Mouse (Mus musculus): ENCODE data around the gene Ckmt2. TPM values are rescaled to one million over a fixed set of nuclear protein-coding genes. Genes with fewer than 3 reads are reported as not detected.
A peak's percentile ranks its signal among the peaks of the same experiment; 100 is the strongest.

Gene Ckmt2
- polyA plus RNA-seq, 1 experiment from 2014 or later, result not detected

- no peaks in the 10 kb centered on the region for H3K4me1 ChIP-seq (ENCODE audit: insufficient read depth)
- no peak for TF ChIP-seq CTCF (IDR thresholded peaks at IDR 0.05; ENCODE audit: low read depth)
- no peak overlapping the region for H3K9ac ChIP-seq
- H3K27ac ChIP-seq (ENCODE audit: low read depth), result no peak overlapping the region
- ATAC-seq (ENCODE audit: insufficient read depth), result peak; percentile 25; the same call in 1 of the 2 replicates
- H3K9me3 ChIP-seq (ENCODE audit: low read depth, low read length), result no peaks in the 10 kb centered on the region
- DNase-seq, result no peak
- H3K27me3 ChIP-seq (ENCODE audit: insufficient read depth, low read length), result no peaks in the 10 kb centered on the region
- H3K36me3 ChIP-seq (ENCODE audit: insufficient read depth), result no peaks in the 10 kb centered on the region
- H3K4me2 ChIP-seq, result no peak overlapping the region
- H3K4me3 ChIP-seq (ENCODE audit: low read depth, low read length), result no peak overlapping the region
Measured at GRCm38 (mm10) chr13:91911652-91912051, 35.0 kb upstream of the Ckmt2 start.

GRCm38 (mm10) chr13:91911211-91911610 lies 34.5 kb upstream of the Ckmt2 start:
- Histone ChIP-seq H3K27me3 (ENCODE audit: insufficient read depth, low read length) (no peaks in the 10 kb centered on the region), H3K9ac (no peak overlapping the region), H3K27ac (ENCODE audit: low read depth) (no peak overlapping the region), H3K9me3 (ENCODE audit: low read depth, low read length) (no peaks in the 10 kb centered on the region), H3K36me3 (ENCODE audit: insufficient read depth) (no peaks in the 10 kb centered on the region), H3K4me1 (ENCODE audit: insufficient read depth) (no peaks in the 10 kb centered on the region), H3K4me2 (no peak overlapping the region), H3K4me3 (ENCODE audit: low read depth, low read length) (no peak overlapping the region)
- ATAC-seq (ENCODE audit: insufficient read depth), result peak; percentile 70; the same call in 1 of the 2 replicates
- peak; percentile 47 for DNase-seq
- no peak for TF ChIP-seq CTCF (IDR thresholded peaks at IDR 0.05; ENCODE audit: low read depth)

GRCm38 (mm10) chr13:91908202-91908980 lies 31.7 kb upstream of the Ckmt2 start:
- Histone ChIP-seq H3K36me3 (ENCODE audit: insufficient read depth) (no peaks in the 10 kb centered on the region), H3K4me3 (ENCODE audit: low read depth, low read length) (no peak overlapping the region), H3K4me1 (ENCODE audit: insufficient read depth) (no peaks in the 10 kb centered on the region), H3K4me2 (no peak overlapping the region), H3K9ac (no peak overlapping the region), H3K9me3 (ENCODE audit: low read depth, low read length) (no peaks in the 10 kb centered on the region), H3K27ac (ENCODE audit: low read depth) (no peak overlapping the region), H3K27me3 (ENCODE audit: insufficient read depth, low read length) (no peaks in the 10 kb centered on the region)
- ATAC-seq (ENCODE audit: insufficient read depth), result peak; percentile 88; the same call in 1 of the 2 replicates
- peak; percentile 96 for DNase-seq
- TF ChIP-seq CTCF (IDR thresholded peaks at IDR 0.05; ENCODE audit: low read depth), result peak; percentile 93
- 39% methylated on average over 10 of the region's 10 CpGs for WGBS

GRCm38 (mm10) chr13:91906338-91906737 lies 29.7 kb upstream of the Ckmt2 start:
- no peak for TF ChIP-seq CTCF (IDR thresholded peaks at IDR 0.05; ENCODE audit: low read depth)
- Histone ChIP-seq H3K9ac (no peak overlapping the region), H3K27me3 (ENCODE audit: insufficient read depth, low read length) (no peaks in the 10 kb centered on the region), H3K27ac (ENCODE audit: low read depth) (no peak overlapping the region), H3K9me3 (ENCODE audit: low read depth, low read length) (no peaks in the 10 kb centered on the region), H3K36me3 (ENCODE audit: insufficient read depth) (no peaks in the 10 kb centered on the region), H3K4me3 (ENCODE audit: low read depth, low read length) (no peak overlapping the region), H3K4me1 (ENCODE audit: insufficient read depth) (no peaks in the 10 kb centered on the region), H3K4me2 (no peak overlapping the region)
- DNase-seq, result no peak
- WGBS, result 62% methylated on average over 3 of the region's 3 CpGs
- ATAC-seq (ENCODE audit: insufficient read depth), result no peak

GRCm38 (mm10) chr13:91896476-91896875 lies 19.8 kb upstream of the Ckmt2 start:
- H3K36me3 ChIP-seq (ENCODE audit: insufficient read depth), result no peaks in the 10 kb centered on the region
- H3K4me2 ChIP-seq, result no peak overlapping the region
- TF ChIP-seq CTCF (IDR thresholded peaks at IDR 0.05; ENCODE audit: low read depth), result no peak
- no peaks in the 10 kb centered on the region for H3K9me3 ChIP-seq (ENCODE audit: low read depth, low read length)
- no peak for ATAC-seq (ENCODE audit: insufficient read depth)
- WGBS, result 46% methylated on average over 1 of the region's 1 CpGs
- H3K27me3 ChIP-seq (ENCODE audit: insufficient read depth, low read length), result no peaks in the 10 kb centered on the region
- no peak overlapping the region for H3K4me3 ChIP-seq (ENCODE audit: low read depth, low read length)
- no peak for DNase-seq
- no peak overlapping the region for H3K27ac ChIP-seq (ENCODE audit: low read depth)
- no peak overlapping the region for H3K9ac ChIP-seq
- H3K4me1 ChIP-seq (ENCODE audit: insufficient read depth), result no peaks in the 10 kb centered on the region

- DNase-seq (peak; percentile 70), ATAC-seq (ENCODE audit: insufficient read depth) (peak; percentile 49; the same call in 1 of the 2 replicates)
- Histone ChIP-seq H3K4me1 (ENCODE audit: insufficient read depth) (no peaks in the 10 kb centered on the region), H3K4me2 (no peak overlapping the region), H3K9ac (no peak overlapping the region), H3K4me3 (ENCODE audit: low read depth, low read length) (no peak overlapping the region), H3K27ac (ENCODE audit: low read depth) (no peak overlapping the region), H3K27me3 (ENCODE audit: insufficient read depth, low read length) (no peaks in the 10 kb centered on the region), H3K36me3 (ENCODE audit: insufficient read depth) (no peaks in the 10 kb centered on the region), H3K9me3 (ENCODE audit: low read depth, low read length) (no peaks in the 10 kb centered on the region)
- peak; percentile 68 for TF ChIP-seq CTCF (IDR thresholded peaks at IDR 0.05; ENCODE audit: low read depth)
- 65% methylated on average over 6 of the region's 6 CpGs for WGBS
Measured at GRCm38 (mm10) chr13:91893132-91893531, 16.4 kb upstream of the Ckmt2 start.

- DNase-seq, result no peak
- H3K9me3 ChIP-seq (ENCODE audit: low read depth, low read length), result no peaks in the 10 kb centered on the region
- WGBS, result 92% methylated on average over 6 of the region's 6 CpGs
- no peak for ATAC-seq (ENCODE audit: insufficient read depth)
- no peak overlapping the region for H3K9ac ChIP-seq
- H3K27ac ChIP-seq (ENCODE audit: low read depth), result no peak overlapping the region
- no peaks in the 10 kb centered on the region for H3K27me3 ChIP-seq (ENCODE audit: insufficient read depth, low read length)
- no peaks in the 10 kb centered on the region for H3K36me3 ChIP-seq (ENCODE audit: insufficient read depth)
- no peak overlapping the region for H3K4me3 ChIP-seq (ENCODE audit: low read depth, low read length)
- H3K4me2 ChIP-seq, result no peak overlapping the region
- TF ChIP-seq CTCF (IDR thresholded peaks at IDR 0.05; ENCODE audit: low read depth), result no peak
- no peaks in the 10 kb centered on the region for H3K4me1 ChIP-seq (ENCODE audit: insufficient read depth)
Measured at GRCm38 (mm10) chr13:91890031-91890619, 13.4 kb upstream of the Ckmt2 start.

Measured in lung, embryonic 14.5 days (tissue).